Mouse (Mus musculus): ENCODE data around the gene Gm3269. TPM values are rescaled to one million over a fixed set of nuclear protein-coding genes. Genes with fewer than 3 reads are reported as not detected.
"Not testable (repeated sequence)": the region's sequence is repeated elsewhere in the genome, so short reads cannot be mapped to it uniquely, and the experiment has no call there.

Gene Gm3269
- polyA plus RNA-seq (2015; fragmentation: Nextera tagmentation; extraction: Ambion mirVana), result not detected in 2 replicates

DNA sequence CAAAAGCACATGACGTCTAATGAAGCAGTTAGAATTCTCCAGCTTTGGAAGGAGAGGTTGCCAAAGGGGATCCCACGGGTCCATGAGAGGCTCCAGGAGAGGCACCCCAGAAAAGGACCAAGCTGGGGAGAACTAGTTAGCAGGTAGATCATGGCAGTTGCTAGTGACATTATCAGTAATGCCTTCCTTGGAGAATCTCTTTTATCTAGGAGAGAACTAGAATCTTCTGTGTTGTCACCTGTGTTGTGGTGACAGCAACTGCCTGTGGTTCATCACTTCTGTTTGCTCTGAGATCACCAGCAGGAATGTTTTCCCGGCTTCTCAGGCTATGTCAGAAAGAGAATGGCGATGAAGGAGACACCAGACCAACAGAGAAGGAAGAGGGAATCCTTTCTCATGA is at the start of gene Gm3269:
Gene Gm3269, plus strand, starts transcription at position 301 of the 400 bp plus-strand sequence.
- WGBS (ENCODE audit: insufficient replicate concordance), result no CpG with 5 or more reads among the region's 4 CpGs
- not testable (repeated sequence) for H3K4me3 ChIP-seq (replicated peaks)

DNA sequence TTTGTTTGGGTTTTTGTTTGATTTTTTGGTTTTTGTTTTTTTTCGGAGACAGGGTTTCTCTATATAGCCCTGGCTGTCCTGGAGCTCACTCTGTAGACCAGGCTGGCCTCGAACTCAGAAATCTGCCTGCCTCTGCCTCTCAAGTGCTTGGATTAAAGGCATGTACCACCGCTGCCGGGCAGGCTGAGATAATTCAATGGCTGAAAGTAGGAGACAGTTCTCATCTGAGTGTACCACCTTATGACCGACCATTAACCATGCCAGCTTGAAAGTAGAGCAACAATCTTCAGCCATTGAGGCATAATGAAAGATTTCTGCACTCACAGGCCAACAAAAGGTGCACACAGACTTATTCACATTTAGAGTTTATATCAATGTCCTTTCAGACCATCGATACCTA is 31.5 kb upstream of the Gm3269 start:
- not testable (repeated sequence) for H3K9me3 ChIP-seq (replicated peaks); H3K36me3 ChIP-seq (replicated peaks); ATAC-seq (ENCODE audit: insufficient read depth); H3K27me3 ChIP-seq; H3K4me3 ChIP-seq (replicated peaks); H3K4me1 ChIP-seq (replicated peaks); H3K9ac ChIP-seq; H3K4me2 ChIP-seq; H3K27ac ChIP-seq (replicated peaks)
- WGBS (ENCODE audit: insufficient replicate concordance), result 60% methylated on average over 6 of the region's 6 CpGs

More for the DNA sequence above, at the start of gene Gm3269:
- H3K27me3 ChIP-seq; H3K4me2 ChIP-seq; H3K9me3 ChIP-seq (replicated peaks); H3K4me1 ChIP-seq (replicated peaks); ATAC-seq (ENCODE audit: insufficient read depth); H3K9ac ChIP-seq; H3K27ac ChIP-seq (replicated peaks); H3K36me3 ChIP-seq (replicated peaks): not testable (repeated sequence)

- not testable (repeated sequence) for H3K9ac ChIP-seq; H3K9me3 ChIP-seq (replicated peaks); H3K27ac ChIP-seq (replicated peaks); ATAC-seq (ENCODE audit: insufficient read depth); H3K27me3 ChIP-seq; H3K4me2 ChIP-seq; H3K4me1 ChIP-seq (replicated peaks); H3K4me3 ChIP-seq (replicated peaks); H3K36me3 ChIP-seq (replicated peaks)
- WGBS (ENCODE audit: insufficient replicate concordance), result 68% methylated on average over 4 of the region's 7 CpGs
Observed at GRCm38 (mm10) chr14:4821950-4822349, 16.0 kb upstream of the Gm3269 start.

DNA sequence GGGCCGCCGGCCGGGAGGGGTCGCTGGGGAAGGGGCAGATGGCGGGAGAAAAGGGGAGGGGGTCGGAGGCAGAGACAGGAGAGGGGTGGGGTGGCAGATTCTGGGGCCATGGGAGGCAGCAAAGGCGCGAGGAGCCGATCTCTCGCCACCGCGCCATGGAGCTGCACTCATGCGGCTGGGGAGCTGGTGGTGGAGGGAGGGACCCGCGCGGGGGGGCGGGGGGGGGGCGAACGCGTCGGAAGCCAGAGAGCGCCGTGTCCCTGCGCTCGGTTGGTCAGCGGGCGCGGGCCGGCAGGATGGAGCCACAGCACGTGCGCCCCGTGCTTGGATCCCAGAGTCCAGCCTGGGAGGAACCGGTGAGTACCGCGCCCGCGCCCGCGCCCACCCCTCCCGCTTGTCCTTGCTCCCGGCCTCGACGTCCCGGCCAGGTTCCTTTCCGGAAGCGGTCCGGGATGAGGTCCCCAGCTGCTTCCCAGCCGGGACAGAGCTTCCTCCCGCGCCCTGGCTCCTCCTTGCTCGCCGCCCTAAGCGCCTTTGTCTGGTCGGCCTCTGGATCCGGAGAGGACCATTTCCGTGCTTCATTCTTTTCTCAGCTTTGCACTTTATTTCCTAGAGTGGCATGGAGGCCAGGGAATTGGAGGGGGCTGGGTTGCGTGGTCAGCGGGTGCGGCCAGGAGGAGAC is 17.5 kb downstream of the Gm3269 start, which contains the start of gene Gm3264:
Gene Gm3264, plus strand, starts transcription at position 278 of the 682 bp plus-strand sequence.
- H3K4me1 ChIP-seq (replicated peaks); H3K27me3 ChIP-seq; H3K4me3 ChIP-seq (replicated peaks); H3K4me2 ChIP-seq; ATAC-seq (ENCODE audit: insufficient read depth); H3K9ac ChIP-seq; H3K27ac ChIP-seq (replicated peaks); H3K9me3 ChIP-seq (replicated peaks); H3K36me3 ChIP-seq (replicated peaks): not testable (repeated sequence)
- 4% methylated on average over 35 of the region's 59 CpGs for WGBS (ENCODE audit: insufficient replicate concordance)

DNA sequence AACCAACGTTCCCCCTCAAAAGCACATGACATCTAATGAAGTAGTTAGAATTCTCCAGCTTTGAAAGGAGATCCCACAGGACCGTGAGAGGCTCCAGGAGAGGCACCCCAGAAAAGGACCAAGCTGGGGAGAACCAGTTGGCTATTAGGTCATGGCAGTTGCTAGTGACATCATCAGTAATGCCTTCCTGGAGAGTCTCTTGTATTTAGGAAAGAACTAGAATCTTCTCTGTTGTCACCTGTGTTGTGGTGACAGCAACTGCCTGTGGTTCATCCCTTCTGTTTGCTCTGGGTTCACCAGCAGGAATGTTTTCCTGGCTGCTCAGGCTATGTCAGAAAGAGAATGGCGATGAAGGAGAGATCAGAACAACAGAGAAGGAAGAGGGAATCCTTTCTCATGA is 54.2 kb downstream of the Gm3269 start, which contains the start of gene Gm3278:
Gene Gm3278, plus strand, starts transcription at position 301 of the 400 bp plus-strand sequence.
- WGBS (ENCODE audit: insufficient replicate concordance), result 38% methylated on average over 1 of the region's 3 CpGs
- H3K4me2 ChIP-seq; H3K4me3 ChIP-seq (replicated peaks); H3K36me3 ChIP-seq (replicated peaks); H3K9me3 ChIP-seq (replicated peaks); H3K4me1 ChIP-seq (replicated peaks); H3K9ac ChIP-seq; H3K27ac ChIP-seq (replicated peaks); ATAC-seq (ENCODE audit: insufficient read depth); H3K27me3 ChIP-seq: not testable (repeated sequence)

Other genes with a start within 250 kb of the Gm3269 start
- not detected in 2 replicates for gene Gm8159, start 205.8 kb upstream of the Gm3269 start, polyA plus RNA-seq (2015; fragmentation: Nextera tagmentation; extraction: Ambion mirVana)
- gene Gm3239, start 173.9 kb upstream of the Gm3269 start, polyA plus RNA-seq (2015; fragmentation: Nextera tagmentation; extraction: Ambion mirVana), result not detected in 2 replicates
- gene Gm7876, start 128.9 kb upstream of the Gm3269 start, polyA plus RNA-seq (2015; fragmentation: Nextera tagmentation; extraction: Ambion mirVana), result not detected in 2 replicates
- not detected in 2 replicates for gene Gm3252, start 111.3 kb upstream of the Gm3269 start, polyA plus RNA-seq (2015; fragmentation: Nextera tagmentation; extraction: Ambion mirVana)
- gene Gm9602, start 61.8 kb upstream of the Gm3269 start, polyA plus RNA-seq (2015; fragmentation: Nextera tagmentation; extraction: Ambion mirVana), result not detected in 2 replicates
- not detected in 2 replicates for gene Gm3264, start 17.5 kb downstream of the Gm3269 start, polyA plus RNA-seq (2015; fragmentation: Nextera tagmentation; extraction: Ambion mirVana)
- not detected in 2 replicates for gene Gm3278, start 54.3 kb downstream of the Gm3269 start, polyA plus RNA-seq (2015; fragmentation: Nextera tagmentation; extraction: Ambion mirVana)
- gene Gm8297, start 145.8 kb downstream of the Gm3269 start, polyA plus RNA-seq (2015; fragmentation: Nextera tagmentation; extraction: Ambion mirVana), result not detected in 2 replicates
- not detected in 2 replicates for gene Gm3298, start 177.8 kb downstream of the Gm3269 start, polyA plus RNA-seq (2015; fragmentation: Nextera tagmentation; extraction: Ambion mirVana)
- gene 4930555G01Rik, start 212.5 kb downstream of the Gm3269 start, polyA plus RNA-seq (2015; fragmentation: Nextera tagmentation; extraction: Ambion mirVana), result not detected in 2 replicates
- gene Gm8281, start 232.9 kb downstream of the Gm3269 start, polyA plus RNA-seq (2015; fragmentation: Nextera tagmentation; extraction: Ambion mirVana), result not detected in 2 replicates